In genomic region chr12:38301497-38301896, GRCm38 (mm10) we compare ENCODE assay signal across 12 mouse cellular contexts.
DNase-seq lines count a peak whose midpoint lies in the region; ATAC-seq lines count a peak whose summit lies in the region.
"Had no signal": no experiment of that assay in that cellular context is flagged by ENCODE, and none has a peak within 500 bp of the region (broad histone marks: within the 10 kb centered on the region; RNA-seq: fewer than 3 reads in every experiment).

No protein-coding gene starts in this region.

- H3K9ac ChIP-seq in forebrain, embryonic 16.5 days (replicated peaks; ENCODE audit: low read depth, low read length) = no peak overlapping the region
- no peak overlapping the region for H3K9ac ChIP-seq in intestine, embryonic 15.5 days
- H3K9ac ChIP-seq: liver, embryonic 14.5 days; neural tube, embryonic 15.5 days had no signal

- H3K9me3 ChIP-seq in forebrain, embryonic 16.5 days (ENCODE audit: control insufficient read depth, low read length) = no peaks in the 10 kb centered on the region
- H3K9me3 ChIP-seq in intestine, embryonic 15.5 days = no peaks in the 10 kb centered on the region
- H3K9me3 ChIP-seq: neural tube, embryonic 15.5 days had no signal

- no peak overlapping the region for H3K27ac ChIP-seq in forebrain, embryonic 16.5 days (ENCODE audit: low read length)
- no peak overlapping the region for H3K27ac ChIP-seq in intestine, embryonic 15.5 days
- H3K27ac ChIP-seq: liver, embryonic 14.5 days; neural tube, embryonic 15.5 days had no signal

- H3K36me3 ChIP-seq in forebrain, embryonic 16.5 days (ENCODE audit: control insufficient read depth, insufficient read depth) = no peaks in the 10 kb centered on the region
- H3K36me3 ChIP-seq in intestine, embryonic 15.5 days = no peaks in the 10 kb centered on the region
- H3K36me3 ChIP-seq: neural tube, embryonic 15.5 days had no signal

- peaks cover 16% of the 10 kb centered on the region for H3K4me1 ChIP-seq in forebrain, embryonic 16.5 days (replicated peaks; ENCODE audit: control insufficient read depth, insufficient read depth, low read length)
- no peaks in the 10 kb centered on the region for H3K4me1 ChIP-seq in intestine, embryonic 15.5 days (replicated peaks)
- H3K4me1 ChIP-seq: neural tube, embryonic 15.5 days had no signal

- H3K4me3 ChIP-seq in forebrain, embryonic 16.5 days (replicated peaks; ENCODE audit: low read length) = no peak overlapping the region
- no peak overlapping the region for H3K4me3 ChIP-seq in intestine, embryonic 15.5 days (replicated peaks)
- H3K4me3 ChIP-seq: neural tube, embryonic 15.5 days had no signal

- DNase-seq in Muller cell, postnatal 12 days (ENCODE audit: inconsistent ontology term) = peak; percentile 3
- peak; percentile 93 for DNase-seq in brain, adult 2 months (ENCODE audit: low read depth, low spot score)
- peak; percentile 11 to 40 for DNase-seq in left cerebral cortex, adult 8-10 months (ENCODE audit: low spot score in 2 of 2)
- DNase-seq in gastrocnemius, postnatal 4 days (ENCODE audit: low spot score in 2 of 2) = no peak
- no peak for DNase-seq in spleen, postnatal 14 days (ENCODE audit: low spot score in 2 of 2)
- DNase-seq: adrenal gland, postnatal 14 days; kidney, adult 9 months had no signal

- 46% methylated on average over 1 of the region's 1 CpGs for WGBS in forebrain, embryonic 16.5 days
- 84% methylated on average over 1 of the region's 1 CpGs for WGBS in intestine, embryonic 15.5 days

- ATAC-seq in forebrain, embryonic 16.5 days = peak; percentile 73
- ATAC-seq in intestine, embryonic 15.5 days = no peak

- no peaks in the 10 kb centered on the region for H3K27me3 ChIP-seq in forebrain, embryonic 16.5 days (replicated peaks; ENCODE audit: control insufficient read depth, insufficient read depth, low read length)
- H3K27me3 ChIP-seq in intestine, embryonic 15.5 days (replicated peaks) = no peaks in the 10 kb centered on the region
- H3K27me3 ChIP-seq: neural tube, embryonic 15.5 days had no signal

- H3K4me2 ChIP-seq in forebrain, embryonic 16.5 days (ENCODE audit: low read length) = no peak overlapping the region
- no peak overlapping the region for H3K4me2 ChIP-seq in intestine, embryonic 15.5 days (replicated peaks)
- H3K4me2 ChIP-seq: midbrain, embryonic 11.5 days; neural tube, embryonic 15.5 days had no signal

Comparison
In these comparisons a context has a peak if more than half of its experiments do, and no peak if none do; other contexts are left out.
1. DNase-seq: peak in Muller cell, postnatal 12 days (single experiment), brain, adult 2 months (single experiment) and left cerebral cortex, adult 8-10 months (2 of 2); none in gastrocnemius, postnatal 4 days (0 of 2) and spleen, postnatal 14 days (0 of 2).